Mouse (Mus musculus): ENCODE data around the gene Aig1. TPM values are rescaled to one million over a fixed set of nuclear protein-coding genes. Genes with fewer than 3 reads are reported as not detected.

Aig1 gene
- polyA plus RNA-seq, 1 experiment from 2014 or later = 23.5 TPM

DNA sequence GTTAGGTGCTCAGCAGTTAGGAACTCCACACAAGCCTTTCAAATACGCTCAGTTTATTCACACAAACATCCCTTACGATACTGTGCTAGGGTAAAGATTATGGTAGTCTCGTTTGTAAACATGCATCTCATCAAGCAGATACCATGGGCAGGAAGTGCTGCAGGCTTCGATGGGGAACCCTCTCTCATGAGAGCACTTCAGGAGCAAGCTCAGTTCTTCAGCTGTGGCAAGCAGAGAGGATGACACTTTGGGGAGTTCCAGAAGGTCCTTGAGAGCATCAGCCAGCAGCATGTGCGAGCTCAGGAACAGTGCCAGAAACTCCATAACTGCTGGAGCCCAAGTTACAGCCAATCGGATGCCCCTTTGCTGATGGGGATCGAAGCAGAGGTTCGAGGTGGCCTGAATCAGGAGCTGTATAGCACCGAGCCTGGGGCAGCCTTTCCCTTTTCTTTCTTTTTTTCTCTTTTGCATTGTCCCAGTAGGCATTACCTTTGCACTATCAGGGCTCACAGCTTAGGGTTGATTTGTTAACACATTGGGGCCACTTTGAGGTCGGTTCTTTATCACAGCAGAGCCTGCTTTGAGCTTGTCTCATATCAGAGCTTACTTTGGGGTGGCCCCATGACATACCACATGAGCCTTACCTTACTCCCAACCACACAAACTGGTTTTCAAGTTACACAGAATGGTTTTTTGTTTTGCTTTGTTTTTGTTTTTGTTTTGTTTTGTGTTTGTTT, 5.7 kb upstream of the Aig1 start:
- H3K36me3 ChIP-seq = no peaks in the 10 kb centered on the region
- ATAC-seq (ENCODE audit: low FRiP score, low read depth) = no peak
- H3K4me1 ChIP-seq = peaks cover 1% of the 10 kb centered on the region
- H3K9me3 ChIP-seq = peaks cover 3% of the 10 kb centered on the region; the same call in 1 of the 2 replicates
- no peak overlapping the region for H3K4me3 ChIP-seq
- no peaks in the 10 kb centered on the region for H3K27me3 ChIP-seq
- H3K4me2 ChIP-seq (replicated peaks) = no peak overlapping the region
- H3K27ac ChIP-seq = no peak overlapping the region
- 80% methylated on average over 10 of the region's 10 CpGs for WGBS
- H3K9ac ChIP-seq = no peak overlapping the region

DNA sequence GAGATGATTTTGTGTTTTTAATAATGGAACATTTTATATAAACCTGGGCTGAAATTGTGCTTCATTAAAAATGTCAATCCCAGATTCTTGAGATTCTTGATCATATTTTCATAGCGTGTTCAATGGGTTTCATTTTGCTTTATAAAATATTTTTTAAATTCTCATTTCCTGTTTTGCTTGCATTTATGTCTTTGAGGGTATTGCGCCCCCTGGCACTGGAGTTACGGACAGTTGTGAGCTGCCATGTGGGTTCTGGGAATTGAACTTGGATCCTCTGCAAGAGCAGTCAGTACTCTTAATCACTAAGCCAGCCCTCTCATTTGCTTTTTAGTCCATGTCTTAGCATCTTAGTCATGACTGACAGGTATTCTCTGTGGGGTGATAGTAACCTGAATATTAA, 1.8 kb upstream of the Aig1 start:
- no peaks in the 10 kb centered on the region for H3K36me3 ChIP-seq
- no peak for ATAC-seq (ENCODE audit: low FRiP score, low read depth)
- 73% methylated on average over 3 of the region's 3 CpGs for WGBS
- H3K4me3 ChIP-seq = no peak overlapping the region
- no peak overlapping the region for H3K9ac ChIP-seq
- peaks cover 12% of the 10 kb centered on the region for H3K4me1 ChIP-seq
- H3K9me3 ChIP-seq = peaks cover 3% of the 10 kb centered on the region; the same call in 1 of the 2 replicates
- peaks cover 8% of the 10 kb centered on the region for H3K27me3 ChIP-seq
- no peak overlapping the region for H3K4me2 ChIP-seq (replicated peaks)
- no peak overlapping the region for H3K27ac ChIP-seq

DNA sequence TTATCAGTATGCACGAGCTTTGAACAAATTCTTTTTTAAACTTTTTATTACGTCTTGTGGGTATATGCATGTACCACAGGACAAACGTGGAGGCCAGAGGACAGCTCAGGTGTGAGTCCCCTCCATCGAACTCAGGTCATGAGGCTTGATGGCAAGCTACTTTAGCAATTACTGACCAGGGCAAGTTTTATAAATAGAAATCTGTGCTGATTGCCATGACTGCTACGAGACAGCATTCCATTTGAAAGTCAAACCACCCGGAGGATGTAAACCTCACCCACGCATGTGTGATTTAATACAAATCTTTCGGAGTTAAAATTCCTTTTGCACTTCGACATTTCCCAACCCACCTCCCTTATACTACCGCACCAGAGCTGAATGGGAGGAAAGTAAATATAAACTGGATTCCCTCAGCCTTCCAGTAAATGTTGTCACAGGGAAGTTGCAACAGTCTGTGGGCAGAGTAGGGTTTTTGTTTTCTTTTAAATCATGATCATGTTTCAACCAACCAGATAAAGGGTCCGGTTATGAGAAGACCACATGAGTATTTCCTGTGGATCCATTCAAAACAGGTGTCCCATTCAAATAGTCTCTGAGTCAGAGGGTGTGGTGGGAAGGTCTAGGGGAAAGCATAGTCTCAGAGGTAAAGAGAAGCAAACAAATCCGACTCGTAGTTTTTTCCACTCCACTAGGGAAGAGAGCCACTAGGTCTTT, 699 bp upstream of the Aig1 start:
- ATAC-seq (ENCODE audit: low FRiP score, low read depth) = no peak; the same call in 1 of the 2 replicates
- no peak overlapping the region for H3K27ac ChIP-seq
- peak overlapping the region; percentile 81; the same call in 1 of the 2 replicates for H3K9ac ChIP-seq

DNA sequence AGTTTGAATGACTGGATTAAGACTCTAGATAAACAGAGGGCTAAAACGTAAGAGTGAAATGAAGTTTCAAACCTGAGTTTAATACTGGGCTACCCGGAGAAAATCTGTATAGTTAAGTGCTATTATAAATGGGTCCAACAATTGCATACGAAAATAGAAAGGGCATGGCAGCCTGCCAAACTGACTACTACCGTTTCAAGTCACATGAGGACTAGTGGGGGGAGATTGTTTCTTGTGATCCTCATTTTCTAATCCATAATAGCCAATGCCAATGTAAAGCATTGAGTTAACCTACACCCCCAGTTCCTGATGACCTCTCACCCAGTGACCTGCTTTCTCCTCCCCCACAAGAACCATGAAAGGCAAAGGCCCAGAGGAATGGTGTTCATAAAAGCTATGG, 2.4 kb downstream of the Aig1 start:
- Histone ChIP-seq H3K27me3 (peaks cover 8% of the 10 kb centered on the region), H3K4me3 (no peak overlapping the region), H3K36me3 (no peaks in the 10 kb centered on the region), H3K4me1 (peaks cover 19% of the 10 kb centered on the region), H3K9me3 (no peaks in the 10 kb centered on the region), H3K27ac (no peak overlapping the region), H3K4me2 (replicated peaks) (no peak overlapping the region), H3K9ac (no peak overlapping the region)
- no peak for ATAC-seq (ENCODE audit: low FRiP score, low read depth)
- 53% methylated on average over 4 of the region's 4 CpGs for WGBS

More for the DNA sequence above, 699 bp upstream of the Aig1 start:
- H3K4me3 ChIP-seq = peak overlapping the region; percentile 71
- H3K4me1 ChIP-seq = peaks cover 12% of the 10 kb centered on the region
- H3K36me3 ChIP-seq = no peaks in the 10 kb centered on the region
- peaks cover 8% of the 10 kb centered on the region for H3K27me3 ChIP-seq
- H3K9me3 ChIP-seq = peaks cover 3% of the 10 kb centered on the region; the same call in 1 of the 2 replicates
- 30% methylated on average over 13 of the region's 13 CpGs for WGBS
- H3K4me2 ChIP-seq (replicated peaks) = peak overlapping the region; percentile 90

DNA sequence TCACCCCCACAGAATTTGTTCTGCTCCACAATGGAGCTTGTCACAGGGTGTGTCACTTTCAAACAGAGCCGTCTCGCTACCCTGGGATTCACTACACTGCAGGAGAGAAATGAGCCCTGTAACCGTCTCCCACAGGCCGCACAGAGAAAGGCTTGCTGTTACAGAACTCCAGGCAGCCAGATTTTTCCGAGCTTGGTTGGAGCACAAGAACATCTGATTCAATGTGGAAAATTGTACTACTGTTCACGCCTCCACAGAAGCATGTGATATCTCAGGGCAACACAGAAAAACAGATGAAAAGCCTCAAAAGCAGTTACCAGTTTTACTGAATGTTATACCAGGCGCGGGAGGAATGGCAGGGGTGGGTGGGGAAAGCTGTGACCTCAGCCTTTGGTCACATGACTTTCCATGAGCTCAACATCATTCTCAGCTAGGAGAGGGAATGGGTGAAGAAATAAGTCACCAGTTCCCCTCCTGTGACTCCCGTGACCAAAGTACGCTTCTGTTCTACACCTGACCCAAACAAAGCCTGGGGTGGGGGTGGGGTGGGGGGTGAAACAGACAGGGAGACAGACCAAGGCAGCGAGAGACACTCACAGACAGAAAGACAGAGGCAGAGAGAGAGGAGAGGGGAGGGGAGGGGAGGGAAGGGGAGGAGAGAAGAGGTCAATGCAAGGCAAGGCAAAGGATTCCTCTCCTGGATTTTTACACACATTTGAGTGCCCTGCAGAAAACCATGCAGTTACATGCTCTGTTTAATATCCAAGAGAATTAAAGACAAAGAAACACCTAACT, 7.5 kb downstream of the Aig1 start:
- Histone ChIP-seq H3K4me2 (replicated peaks) (peak overlapping the region; percentile 36), H3K4me1 (peaks cover 18% of the 10 kb centered on the region; the same call in 1 of the 2 replicates), H3K27ac (no peak overlapping the region), H3K36me3 (no peaks in the 10 kb centered on the region), H3K4me3 (no peak overlapping the region), H3K9me3 (no peaks in the 10 kb centered on the region), H3K27me3 (no peaks in the 10 kb centered on the region), H3K9ac (no peak overlapping the region)
- ATAC-seq (ENCODE audit: low FRiP score, low read depth) = peak; percentile 48; the same call in 1 of the 2 replicates
- 28% methylated on average over 11 of the region's 11 CpGs for WGBS

DNA sequence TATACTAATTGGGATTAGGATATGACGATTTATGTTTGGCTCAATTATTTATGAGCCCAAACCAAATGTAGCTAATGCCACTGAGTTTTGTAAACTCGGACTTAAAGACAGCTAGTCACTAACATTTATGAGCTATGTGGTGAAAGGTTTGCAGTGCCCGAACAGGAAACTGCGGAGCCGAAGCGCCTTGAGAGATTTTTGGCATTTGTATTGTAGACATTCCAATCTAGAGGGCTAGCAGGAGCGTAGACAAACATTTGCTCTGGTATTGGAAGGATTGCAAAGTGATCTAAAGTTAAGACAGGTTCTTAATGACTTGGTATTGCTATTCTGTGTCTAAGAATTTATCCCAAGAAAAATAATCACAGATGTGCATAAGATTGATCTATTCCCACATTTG, 12.3 kb downstream of the Aig1 start:
- no peak for ATAC-seq (ENCODE audit: low FRiP score, low read depth)
- Histone ChIP-seq H3K9ac (no peak overlapping the region), H3K4me3 (no peak overlapping the region), H3K36me3 (no peaks in the 10 kb centered on the region), H3K9me3 (no peaks in the 10 kb centered on the region), H3K27me3 (no peaks in the 10 kb centered on the region), H3K4me1 (peaks cover 16% of the 10 kb centered on the region; the same call in 1 of the 2 replicates), H3K4me2 (replicated peaks) (no peak overlapping the region), H3K27ac (no peak overlapping the region)
- 39% methylated on average over 7 of the region's 7 CpGs for WGBS

DNA sequence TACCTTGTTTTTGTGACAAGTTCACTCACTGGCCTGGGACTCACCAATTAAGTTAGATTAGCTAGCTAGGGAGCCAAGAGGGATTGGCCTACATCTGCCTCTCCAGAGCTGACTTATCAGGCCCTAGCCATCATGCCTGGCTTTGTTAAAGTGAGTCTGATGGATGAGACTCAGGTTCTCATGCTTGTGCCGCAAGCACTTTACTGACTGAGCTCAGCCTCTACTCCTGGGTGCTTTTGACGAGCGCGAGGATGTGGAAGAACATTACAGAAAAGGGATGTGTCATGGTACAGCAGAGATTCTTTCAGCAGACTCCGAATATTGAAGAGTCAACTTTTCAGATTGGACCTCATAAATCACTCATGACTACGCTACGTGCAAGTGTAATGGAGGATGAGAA, 12.8 kb downstream of the Aig1 start:
- ATAC-seq (ENCODE audit: low FRiP score, low read depth) = no peak

DNA sequence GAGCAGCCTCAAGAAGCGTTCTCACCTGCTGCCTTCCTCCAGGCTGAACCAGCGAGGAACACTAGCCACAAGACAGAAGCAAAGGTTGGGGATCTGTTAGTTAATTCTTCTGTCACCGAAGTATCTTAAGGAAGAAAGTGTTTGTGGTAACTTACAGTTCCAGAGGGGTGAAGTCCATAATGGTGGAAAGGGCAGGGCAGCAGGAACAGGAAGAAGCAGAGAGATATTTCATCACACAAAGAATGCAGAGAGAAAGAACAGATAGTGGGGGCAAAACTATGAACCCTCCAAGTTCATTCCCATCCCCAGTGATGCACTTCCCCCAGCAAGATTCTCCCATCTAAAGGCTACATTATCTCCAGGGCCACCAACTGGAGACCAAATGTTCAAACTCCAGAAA, 13.7 kb downstream of the Aig1 start:
- H3K4me1 ChIP-seq = peaks cover 15% of the 10 kb centered on the region; the same call in 1 of the 2 replicates
- no peak overlapping the region for H3K27ac ChIP-seq
- H3K4me3 ChIP-seq = no peak overlapping the region
- H3K4me2 ChIP-seq (replicated peaks) = no peak overlapping the region
- no peaks in the 10 kb centered on the region for H3K27me3 ChIP-seq
- H3K9me3 ChIP-seq = no peaks in the 10 kb centered on the region
- H3K9ac ChIP-seq = no peak overlapping the region
- 89% methylated on average over 3 of the region's 3 CpGs for WGBS
- ATAC-seq (ENCODE audit: low FRiP score, low read depth) = no peak
- H3K36me3 ChIP-seq = no peaks in the 10 kb centered on the region

More for the DNA sequence above, 12.8 kb downstream of the Aig1 start:
- H3K9ac ChIP-seq = no peak overlapping the region
- H3K4me3 ChIP-seq = no peak overlapping the region
- no peak overlapping the region for H3K27ac ChIP-seq
- 78% methylated on average over 7 of the region's 7 CpGs for WGBS
- H3K4me1 ChIP-seq = peaks cover 13% of the 10 kb centered on the region; the same call in 1 of the 2 replicates
- no peak overlapping the region for H3K4me2 ChIP-seq (replicated peaks)
- H3K27me3 ChIP-seq = no peaks in the 10 kb centered on the region
- H3K9me3 ChIP-seq = no peaks in the 10 kb centered on the region
- H3K36me3 ChIP-seq = no peaks in the 10 kb centered on the region

DNA sequence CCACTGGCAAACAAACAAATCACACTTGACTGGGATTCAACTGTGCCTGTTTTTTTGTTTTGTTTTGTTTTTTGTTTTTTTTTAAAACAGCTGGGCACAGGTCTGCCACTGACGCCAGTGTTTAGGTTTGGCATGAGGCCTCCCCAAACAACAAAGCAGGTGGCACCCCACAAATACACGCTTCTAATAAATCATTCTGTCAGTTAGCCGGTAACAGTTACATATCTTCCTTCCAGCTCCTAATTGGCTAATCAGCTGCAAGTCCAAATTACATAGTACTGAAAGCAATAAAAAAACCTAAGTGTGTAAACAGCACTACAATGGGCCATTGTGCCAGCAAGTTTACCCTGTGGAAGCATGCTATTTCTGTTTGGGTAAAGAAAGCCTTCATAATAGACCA, 18.7 kb downstream of the Aig1 start:
- Histone ChIP-seq H3K4me2 (replicated peaks) (no peak overlapping the region), H3K9ac (no peak overlapping the region), H3K9me3 (peaks cover 2% of the 10 kb centered on the region; the same call in 1 of the 2 replicates), H3K4me1 (peaks cover 16% of the 10 kb centered on the region; the same call in 1 of the 2 replicates), H3K27ac (no peak overlapping the region), H3K4me3 (no peak overlapping the region), H3K27me3 (no peaks in the 10 kb centered on the region), H3K36me3 (no peaks in the 10 kb centered on the region)
- 15% methylated on average over 3 of the region's 3 CpGs for WGBS
- ATAC-seq (ENCODE audit: low FRiP score, low read depth) = no peak; the same call in 1 of the 2 replicates

DNA sequence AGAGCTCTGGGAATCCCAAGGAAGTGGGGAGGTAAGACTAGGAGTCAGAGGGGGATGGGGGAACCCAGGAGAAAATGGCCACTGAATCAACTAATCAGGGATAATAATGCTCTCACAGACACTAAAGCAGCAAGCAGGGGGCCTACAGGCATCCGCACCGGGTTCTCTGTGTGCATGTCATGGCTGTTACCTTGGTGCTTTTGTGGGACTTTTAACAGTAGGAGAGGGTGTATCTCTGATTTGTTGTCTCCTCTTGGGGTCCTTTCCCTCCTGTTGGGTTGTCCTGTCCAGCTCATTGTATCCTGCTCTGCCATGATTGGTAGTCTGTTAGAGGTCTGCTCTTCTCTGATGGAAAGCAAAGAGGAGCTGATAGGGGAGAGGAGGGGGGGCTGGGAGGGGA, 19.6 kb downstream of the Aig1 start:
- H3K36me3 ChIP-seq = no peaks in the 10 kb centered on the region
- no peak overlapping the region for H3K27ac ChIP-seq
- no peak overlapping the region for H3K4me2 ChIP-seq (replicated peaks)
- 66% methylated on average over 2 of the region's 2 CpGs for WGBS
- H3K4me3 ChIP-seq = no peak overlapping the region
- ATAC-seq (ENCODE audit: low FRiP score, low read depth) = no peak
- H3K9ac ChIP-seq = no peak overlapping the region
- H3K27me3 ChIP-seq = peaks cover 4% of the 10 kb centered on the region; the same call in 1 of the 2 replicates
- peaks cover 2% of the 10 kb centered on the region; the same call in 1 of the 2 replicates for H3K9me3 ChIP-seq
- peaks cover 16% of the 10 kb centered on the region; the same call in 1 of the 2 replicates for H3K4me1 ChIP-seq

DNA sequence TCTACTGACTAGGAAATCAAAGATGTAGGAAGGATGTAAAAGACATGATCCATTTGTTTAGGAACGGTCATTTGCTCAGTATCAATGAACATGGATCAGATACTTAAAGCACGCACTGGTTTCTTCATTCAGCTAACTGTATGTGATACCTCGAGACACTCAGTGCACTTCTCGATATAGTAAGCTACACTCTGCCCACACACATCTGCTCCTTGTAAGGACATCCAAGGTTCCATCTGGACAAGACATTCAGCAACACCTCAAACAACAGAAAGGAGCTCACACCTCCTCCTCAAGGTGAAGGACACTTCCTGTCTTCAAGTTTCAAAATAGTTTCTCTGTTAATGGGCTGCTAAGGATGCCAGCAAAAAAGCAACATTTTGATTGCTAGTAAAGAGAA, 23.9 kb downstream of the Aig1 start:
- peaks cover 2% of the 10 kb centered on the region; the same call in 1 of the 2 replicates for H3K9me3 ChIP-seq
- H3K4me3 ChIP-seq = no peak overlapping the region
- H3K27ac ChIP-seq = no peak overlapping the region
- 71% methylated on average over 4 of the region's 4 CpGs for WGBS
- no peak overlapping the region for H3K4me2 ChIP-seq (replicated peaks)
- no peaks in the 10 kb centered on the region for H3K36me3 ChIP-seq
- no peak for ATAC-seq (ENCODE audit: low FRiP score, low read depth)
- 0 out of 2 replicates have a peak, but pooled peaks cover 6% of the 10 kb centered on the region for H3K4me1 ChIP-seq
- no peak overlapping the region for H3K9ac ChIP-seq
- peaks cover 7% of the 10 kb centered on the region; the same call in 1 of the 2 replicates for H3K27me3 ChIP-seq
